Mouse (Mus musculus) liver, postnatal 0 days (tissue): ENCODE data around the gene F3.

Experiments
- CTCF ChIP-seq: sonication (generic); IDR thresholded peaks from 2 replicates; pipeline ENCODE4 v1.5.1; 2016; ENCODE audit warnings: antibody characterized with exemption, low read depth
- EP300 ChIP-seq: IDR thresholded peaks from 2 replicates; pipeline ENCODE4 v1.6.1; 2016; ENCODE audit warnings: antibody characterized with exemption, low read depth, mild to moderate bottlenecking

DNA sequence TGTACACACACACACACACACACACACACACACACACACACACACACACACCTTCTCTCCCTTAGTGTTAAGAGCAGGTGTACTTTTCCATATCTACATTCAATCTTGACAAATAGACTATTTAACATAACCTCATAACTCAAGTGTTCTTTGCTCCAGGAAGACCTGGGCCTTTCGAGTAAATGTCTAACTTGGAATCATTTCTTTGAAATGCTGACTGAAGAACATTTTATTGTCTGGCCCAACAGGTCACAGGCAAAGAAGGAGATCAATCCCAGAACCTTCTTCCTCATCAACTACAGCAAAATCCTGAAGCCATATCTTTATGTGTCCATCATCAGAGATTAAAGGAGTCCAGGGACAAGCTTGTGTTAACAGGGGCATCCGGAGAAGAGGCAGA lies 8.9 kb upstream of the F3 start:
- TF ChIP-seq EP300 (no peak), CTCF (no peak)
